Mouse (Mus musculus): Measurements from ENCODE around the gene Kcnab1.

Kcnab1 gene

GRCm38 (mm10) chr3:65108945-65109921 is at the start of gene Kcnab1:
Gene Kcnab1, plus strand, starts transcription at chr3:65109384.
- in situ Hi-C loops (cut with MboI; ENCODE audit: low pct_unique_long_range_greater_than_20kb in 1 of 2, low sequenced_read_pairs in 2 of 2, unreplicated experiment in 1 of 2), result no loop called here

DNA sequence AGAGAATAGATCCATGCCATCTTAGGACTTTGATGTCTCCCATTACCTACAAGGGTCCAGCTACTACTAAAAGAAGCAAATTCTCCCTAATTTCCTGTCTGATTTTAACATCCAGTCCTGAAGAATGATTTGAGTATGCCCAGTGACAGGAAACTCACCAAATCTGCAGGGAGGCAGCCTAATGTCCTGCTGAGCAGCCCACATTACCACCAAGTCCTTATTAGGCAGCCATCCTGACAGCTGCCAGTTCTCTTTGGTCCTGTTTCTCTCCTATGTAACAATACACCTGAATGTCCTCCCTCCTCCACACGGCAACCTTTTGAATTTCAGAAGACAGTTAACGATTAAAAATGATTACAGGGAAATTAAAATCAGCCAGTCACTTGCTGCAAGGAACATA is 20.9 kb upstream of the Kcnab1 start:
- in situ Hi-C loops (cut with MboI; ENCODE audit: low pct_unique_long_range_greater_than_20kb in 1 of 2, low sequenced_read_pairs in 2 of 2, unreplicated experiment in 1 of 2), result no loop called here

DNA sequence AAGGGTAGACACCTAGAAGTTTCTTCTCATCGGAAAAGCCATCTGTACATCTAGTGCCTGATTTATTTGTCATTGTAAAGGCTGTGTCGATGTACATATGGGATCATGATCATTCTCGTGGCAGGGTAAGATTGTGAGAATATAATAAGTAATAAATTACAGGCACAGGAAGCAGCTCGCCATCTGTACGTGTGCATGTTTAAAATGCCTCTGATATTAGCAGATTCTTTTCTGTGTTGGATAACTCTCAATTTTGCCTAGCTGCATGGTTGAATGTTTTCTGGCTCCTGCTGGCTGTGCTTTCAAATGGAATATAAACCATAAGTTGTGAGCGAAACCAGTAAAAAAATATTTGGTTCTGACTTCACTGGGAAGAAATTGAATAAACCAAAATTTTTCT is 5.1 kb upstream of the Kcnab1 start:
- in situ Hi-C loops (cut with MboI; ENCODE audit: low pct_unique_long_range_greater_than_20kb in 1 of 2, low sequenced_read_pairs in 2 of 2, unreplicated experiment in 1 of 2), result no loop called here

GRCm38 (mm10) chr3:65110190-65110589 is 1.0 kb downstream of the Kcnab1 start:
- in situ Hi-C loops (cut with MboI; ENCODE audit: low pct_unique_long_range_greater_than_20kb in 1 of 2, low sequenced_read_pairs in 2 of 2, unreplicated experiment in 1 of 2), result no loop called here

GRCm38 (mm10) chr3:65111176-65111575 is 2.0 kb downstream of the Kcnab1 start:
- in situ Hi-C loops (cut with MboI; ENCODE audit: low pct_unique_long_range_greater_than_20kb in 1 of 2, low sequenced_read_pairs in 2 of 2, unreplicated experiment in 1 of 2), result no loop called here

GRCm38 (mm10) chr3:65115164-65115563 is 6.0 kb downstream of the Kcnab1 start:
- in situ Hi-C loops (cut with MboI; ENCODE audit: low pct_unique_long_range_greater_than_20kb in 1 of 2, low sequenced_read_pairs in 2 of 2, unreplicated experiment in 1 of 2), result no loop called here

DNA sequence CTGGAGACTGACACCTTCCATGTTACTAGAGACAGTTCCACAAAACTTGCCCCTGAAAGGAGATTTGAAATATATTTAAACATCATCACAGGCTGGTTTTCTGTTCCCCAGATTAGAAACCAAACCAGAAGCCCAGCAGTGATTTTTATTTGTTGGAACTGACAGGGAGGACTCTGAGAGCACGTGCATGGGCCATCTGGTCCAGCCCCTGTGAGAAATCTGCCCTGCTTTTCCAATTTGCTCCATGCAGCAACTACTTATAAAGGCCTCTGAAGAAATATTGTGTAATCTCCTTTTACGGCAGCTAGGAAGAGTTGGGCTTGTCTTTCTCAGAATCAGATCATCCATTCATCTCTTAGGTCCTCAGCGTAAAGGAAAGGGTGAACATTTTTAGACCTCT is 7.8 kb downstream of the Kcnab1 start:
- in situ Hi-C loops (cut with MboI; ENCODE audit: low pct_unique_long_range_greater_than_20kb in 1 of 2, low sequenced_read_pairs in 2 of 2, unreplicated experiment in 1 of 2), result no loop called here

DNA sequence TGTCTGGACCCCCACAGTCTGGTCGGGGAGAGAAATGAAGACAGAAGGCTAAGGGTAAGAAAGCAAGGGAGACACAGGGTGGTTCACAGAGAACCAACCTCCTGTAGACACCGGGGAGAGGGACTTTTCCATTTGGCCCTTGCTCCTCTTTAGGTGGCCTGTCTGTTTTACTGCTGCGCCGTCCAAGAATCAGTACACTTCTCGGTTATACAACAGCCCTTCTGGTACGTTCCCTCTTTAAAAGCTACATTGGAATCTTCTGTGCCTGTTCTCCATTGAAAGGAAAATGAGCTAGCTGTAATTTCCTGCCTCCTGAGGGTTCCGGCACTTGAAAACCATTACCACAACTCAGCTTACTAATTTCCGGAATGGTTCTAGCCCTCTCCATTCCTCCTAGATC is 8.2 kb downstream of the Kcnab1 start:
- in situ Hi-C loops (cut with MboI; ENCODE audit: low pct_unique_long_range_greater_than_20kb in 1 of 2, low sequenced_read_pairs in 2 of 2, unreplicated experiment in 1 of 2), result no loop called here

GRCm38 (mm10) chr3:65124975-65125374 is 15.8 kb downstream of the Kcnab1 start:
- in situ Hi-C loops (cut with MboI; ENCODE audit: low pct_unique_long_range_greater_than_20kb in 1 of 2, low sequenced_read_pairs in 2 of 2, unreplicated experiment in 1 of 2), result no loop called here

- in situ Hi-C loops (cut with MboI; ENCODE audit: low pct_unique_long_range_greater_than_20kb in 1 of 2, low sequenced_read_pairs in 2 of 2, unreplicated experiment in 1 of 2), result no loop called here
Observed at GRCm38 (mm10) chr3:65129625-65130024, 20.4 kb downstream of the Kcnab1 start.

DNA sequence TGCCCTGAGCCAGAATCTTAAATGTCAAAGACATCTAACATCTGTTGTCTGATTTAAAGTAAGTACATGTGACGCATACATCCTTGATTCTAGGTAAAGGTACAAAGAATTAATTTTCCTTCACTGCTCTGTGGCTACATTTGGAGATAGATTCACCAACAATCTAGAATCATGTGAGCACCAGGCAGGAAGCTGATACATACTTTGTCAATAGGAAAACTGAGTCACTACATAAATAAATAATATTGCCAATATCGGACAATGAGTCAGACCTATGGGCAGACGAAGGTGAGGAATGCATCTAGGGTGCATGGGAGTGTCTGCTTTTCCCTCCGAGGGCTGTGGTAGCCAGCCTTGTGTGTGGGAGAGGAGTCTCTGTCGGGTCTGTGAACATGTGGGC is 25.7 kb downstream of the Kcnab1 start:
- in situ Hi-C loops (cut with MboI; ENCODE audit: low pct_unique_long_range_greater_than_20kb in 1 of 2, low sequenced_read_pairs in 2 of 2, unreplicated experiment in 1 of 2), result no loop called here

DNA sequence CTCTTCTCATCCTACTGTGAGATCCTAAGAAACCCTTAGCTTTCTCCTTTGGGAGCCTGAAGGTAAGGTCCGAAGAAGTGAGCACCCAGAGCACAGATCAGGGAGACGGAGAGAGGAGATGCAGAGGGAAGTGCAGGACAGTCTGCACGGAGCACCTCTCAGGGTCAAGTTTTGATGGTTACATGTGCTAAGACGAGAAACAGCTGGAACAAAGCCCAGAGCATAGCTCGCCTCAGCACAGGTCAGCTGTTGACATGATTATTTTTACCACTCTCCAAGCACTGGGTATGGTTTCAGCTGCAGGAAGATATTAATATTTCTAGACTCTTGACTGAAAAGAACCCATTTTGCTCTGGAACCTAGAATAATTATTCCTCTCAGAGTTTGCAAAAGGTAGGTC is 27.7 kb downstream of the Kcnab1 start:
- in situ Hi-C loops (cut with MboI; ENCODE audit: low pct_unique_long_range_greater_than_20kb in 1 of 2, low sequenced_read_pairs in 2 of 2, unreplicated experiment in 1 of 2), result no loop called here

DNA sequence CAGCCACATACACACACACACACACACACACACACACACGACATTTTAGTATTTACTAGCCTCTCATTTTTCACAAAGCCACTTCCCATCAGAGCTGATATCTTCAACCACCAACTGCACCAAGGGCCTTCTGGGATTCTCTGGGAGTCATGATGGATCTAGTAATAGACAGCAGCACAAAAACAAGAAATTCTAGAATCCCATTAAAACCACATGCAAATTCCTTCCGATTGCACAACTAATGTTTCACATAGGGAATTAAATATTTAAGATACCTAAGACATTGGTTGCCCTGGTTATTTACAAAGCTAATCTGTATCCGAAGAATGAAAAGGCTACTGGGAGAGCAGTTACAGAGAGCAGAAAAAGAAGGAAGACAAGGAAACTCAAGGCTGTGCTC is 29.6 kb downstream of the Kcnab1 start:
- in situ Hi-C loops (cut with MboI; ENCODE audit: low pct_unique_long_range_greater_than_20kb in 1 of 2, low sequenced_read_pairs in 2 of 2, unreplicated experiment in 1 of 2), result no loop called here

GRCm38 (mm10) chr3:65145152-65145551 is 36.0 kb downstream of the Kcnab1 start:
- in situ Hi-C loops (cut with MboI; ENCODE audit: low pct_unique_long_range_greater_than_20kb in 1 of 2, low sequenced_read_pairs in 2 of 2, unreplicated experiment in 1 of 2), result no loop called here

- in situ Hi-C loops (cut with MboI; ENCODE audit: low pct_unique_long_range_greater_than_20kb in 1 of 2, low sequenced_read_pairs in 2 of 2, unreplicated experiment in 1 of 2), result no loop called here
Observed at GRCm38 (mm10) chr3:65151808-65152207, 42.6 kb downstream of the Kcnab1 start.

DNA sequence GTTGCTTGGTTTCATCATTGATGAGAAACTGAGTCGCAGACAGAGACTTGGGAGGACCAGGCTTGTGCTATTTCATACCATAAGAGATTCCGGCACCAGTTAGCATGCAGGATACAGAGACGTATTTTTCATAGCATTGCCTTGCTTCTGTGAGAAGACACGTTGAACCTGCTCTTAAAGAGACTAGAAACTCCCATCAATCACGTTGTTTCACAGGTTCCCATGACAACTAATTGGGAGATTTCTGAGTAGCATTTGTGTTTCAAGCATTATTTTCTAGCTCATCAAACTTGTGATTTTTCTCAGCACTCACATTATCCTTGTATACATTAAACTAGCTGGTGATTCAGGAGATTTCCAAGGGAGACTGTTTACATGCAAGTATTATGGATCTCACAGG is 63.8 kb downstream of the Kcnab1 start:
- in situ Hi-C loops (cut with MboI; ENCODE audit: low pct_unique_long_range_greater_than_20kb in 1 of 2, low sequenced_read_pairs in 2 of 2, unreplicated experiment in 1 of 2), result no loop called here

GRCm38 (mm10) chr3:65174564-65174963 is 65.4 kb downstream of the Kcnab1 start:
- in situ Hi-C loops (cut with MboI; ENCODE audit: low pct_unique_long_range_greater_than_20kb in 1 of 2, low sequenced_read_pairs in 2 of 2, unreplicated experiment in 1 of 2), result no loop called here

DNA sequence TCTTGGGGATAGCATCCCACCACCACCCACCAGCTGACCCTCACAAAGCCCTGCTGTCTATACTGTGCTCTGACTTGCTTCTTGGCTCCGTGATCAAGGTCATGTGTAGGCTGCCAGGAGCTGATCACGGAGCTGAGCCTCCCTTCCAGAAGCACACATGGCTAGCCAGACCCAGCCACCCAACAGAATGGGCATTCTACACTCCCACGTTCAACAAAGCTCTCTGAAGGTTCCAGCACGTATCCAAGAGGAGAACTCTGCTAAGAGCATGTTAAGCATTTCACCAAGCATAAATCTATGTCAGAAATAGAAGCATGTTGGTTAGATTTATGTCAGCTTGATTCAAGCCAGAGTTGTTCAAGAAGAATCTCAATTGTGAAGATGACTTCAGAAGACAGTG is 66.6 kb downstream of the Kcnab1 start:
- in situ Hi-C loops (cut with MboI; ENCODE audit: low pct_unique_long_range_greater_than_20kb in 1 of 2, low sequenced_read_pairs in 2 of 2, unreplicated experiment in 1 of 2), result no loop called here

DNA sequence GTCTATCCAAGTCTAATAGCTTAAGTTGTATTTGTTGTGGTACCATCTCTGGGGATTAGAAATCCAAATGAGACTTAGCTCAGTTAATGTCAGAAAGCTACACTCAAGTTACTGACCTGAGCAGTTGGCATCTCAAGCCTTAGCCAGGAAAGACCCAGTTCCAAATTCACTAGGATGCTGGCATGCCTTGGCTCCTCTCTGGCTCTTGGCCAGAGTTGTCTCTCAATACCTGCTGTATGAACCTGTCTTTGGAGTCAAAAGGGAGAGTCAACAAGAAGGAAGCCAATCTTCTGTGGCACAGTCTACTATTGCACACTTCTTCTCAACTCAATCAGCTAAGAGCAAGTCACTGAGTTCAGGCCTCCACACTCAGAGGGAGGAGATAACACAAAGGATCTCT is 67.7 kb downstream of the Kcnab1 start:
- in situ Hi-C loops (cut with MboI; ENCODE audit: low pct_unique_long_range_greater_than_20kb in 1 of 2, low sequenced_read_pairs in 2 of 2, unreplicated experiment in 1 of 2), result no loop called here

Data from mouse embryonic stem cell (cell line).